Mouse (Mus musculus): ENCODE results near the gene Chga. TPM values are rescaled to one million over a fixed set of nuclear protein-coding genes. Genes with fewer than 3 reads are reported as not detected.

Chga gene
- polyA plus RNA-seq, 1 experiment from 2014 or later: 5.2 TPM

DNA sequence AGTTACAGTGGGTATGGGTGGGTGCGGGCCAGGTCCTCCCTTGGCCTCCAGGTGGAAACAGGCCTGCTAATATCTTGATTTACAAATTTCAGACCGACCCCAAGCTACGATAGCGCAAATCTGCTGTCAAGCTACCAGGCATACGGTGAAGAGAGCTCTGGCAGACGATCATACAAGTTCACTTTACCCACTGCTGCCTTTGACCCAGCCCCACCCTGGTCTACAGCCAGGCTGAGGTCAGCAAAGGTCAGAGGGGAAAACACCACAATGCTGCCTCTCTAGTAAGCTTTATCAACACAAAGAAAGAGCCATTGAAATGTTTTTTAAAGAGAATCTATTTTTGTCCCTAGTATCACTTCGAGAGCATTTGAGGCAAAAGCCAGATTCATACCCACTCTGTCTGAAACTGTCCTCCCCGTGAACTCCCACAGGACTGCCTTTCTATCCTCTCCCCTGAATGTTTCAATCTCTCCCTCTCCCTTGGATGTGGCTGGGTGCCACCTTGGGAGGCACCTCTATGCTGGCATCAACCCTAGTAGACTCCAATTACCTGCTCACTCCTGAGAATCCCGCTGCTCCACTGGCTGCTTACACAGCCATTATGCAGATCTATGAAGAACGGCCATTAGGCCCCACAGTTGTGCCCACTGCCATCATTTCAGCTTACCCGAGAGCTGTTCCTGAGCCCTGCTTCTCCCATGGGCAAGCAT is 53.2 kb downstream of the Chga start:
- Histone ChIP-seq H3K27ac (ENCODE audit: low read length) (no peak overlapping the region), H3K27me3 (ENCODE audit: control insufficient read depth, insufficient read depth, low read length) (no peaks in the 10 kb centered on the region), H3K4me3 (ENCODE audit: low read depth, low read length) (no peak overlapping the region), H3K4me1 (ENCODE audit: control insufficient read depth, insufficient read depth, low read length) (no peaks in the 10 kb centered on the region), H3K4me2 (replicated peaks; ENCODE audit: low read depth, low read length) (no peak overlapping the region), H3K9me3 (ENCODE audit: control insufficient read depth, low read depth, low read length) (no peaks in the 10 kb centered on the region), H3K9ac (replicated peaks; ENCODE audit: low read depth, low read length) (no peak overlapping the region), H3K36me3 (ENCODE audit: control insufficient read depth, insufficient read depth, low read length) (no peaks in the 10 kb centered on the region)
- ATAC-seq (ENCODE audit: insufficient number of reproducible peaks, insufficient read depth, low FRiP score, low read depth): no peak
- WGBS: 74% methylated on average over 11 of the region's 11 CpGs

DNA sequence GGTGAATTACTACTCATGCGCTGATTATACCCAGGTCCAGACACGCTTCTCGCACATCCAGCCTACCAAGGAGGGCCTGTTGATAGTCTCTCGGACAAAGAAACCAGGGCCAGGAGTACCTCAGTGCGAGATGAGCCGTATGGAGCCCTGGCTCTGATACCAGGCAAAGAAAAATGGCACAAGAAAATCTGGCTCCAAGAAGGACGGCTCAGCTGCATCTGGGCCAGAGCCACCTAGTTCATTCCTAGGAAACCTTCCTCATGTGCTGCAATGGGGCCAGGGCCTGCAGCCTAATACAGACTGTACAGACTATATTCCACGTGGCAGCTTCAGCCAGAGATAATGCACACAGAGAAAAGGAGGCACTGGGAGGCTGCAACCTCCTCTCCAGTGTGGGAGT is 56.2 kb downstream of the Chga start:
- Histone ChIP-seq H3K27me3 (ENCODE audit: control insufficient read depth, insufficient read depth, low read length) (no peaks in the 10 kb centered on the region), H3K4me1 (ENCODE audit: control insufficient read depth, insufficient read depth, low read length) (no peaks in the 10 kb centered on the region), H3K9me3 (ENCODE audit: control insufficient read depth, low read depth, low read length) (no peaks in the 10 kb centered on the region), H3K27ac (ENCODE audit: low read length) (no peak overlapping the region), H3K9ac (replicated peaks; ENCODE audit: low read depth, low read length) (no peak overlapping the region), H3K36me3 (ENCODE audit: control insufficient read depth, insufficient read depth, low read length) (no peaks in the 10 kb centered on the region), H3K4me3 (ENCODE audit: low read depth, low read length) (no peak overlapping the region), H3K4me2 (replicated peaks; ENCODE audit: low read depth, low read length) (no peak overlapping the region)
- 89% methylated on average over 8 of the region's 8 CpGs for WGBS
- no peak for ATAC-seq (ENCODE audit: insufficient number of reproducible peaks, insufficient read depth, low FRiP score, low read depth)

GRCm38 (mm10) chr12:102612431-102612830 is 57.7 kb downstream of the Chga start:
- Histone ChIP-seq H3K4me3 (ENCODE audit: low read depth, low read length) (no peak overlapping the region), H3K9me3 (ENCODE audit: control insufficient read depth, low read depth, low read length) (no peaks in the 10 kb centered on the region), H3K27ac (ENCODE audit: low read length) (no peak overlapping the region), H3K9ac (replicated peaks; ENCODE audit: low read depth, low read length) (no peak overlapping the region), H3K4me1 (ENCODE audit: control insufficient read depth, insufficient read depth, low read length) (no peaks in the 10 kb centered on the region), H3K4me2 (replicated peaks; ENCODE audit: low read depth, low read length) (no peak overlapping the region), H3K36me3 (ENCODE audit: control insufficient read depth, insufficient read depth, low read length) (0 out of 2 replicates have a peak, but pooled peaks cover 2% of the 10 kb centered on the region), H3K27me3 (ENCODE audit: control insufficient read depth, insufficient read depth, low read length) (no peaks in the 10 kb centered on the region)
- WGBS: 95% methylated on average over 1 of the region's 1 CpGs
- ATAC-seq (ENCODE audit: insufficient number of reproducible peaks, insufficient read depth, low FRiP score, low read depth): no peak

- Histone ChIP-seq H3K4me1 (ENCODE audit: control insufficient read depth, insufficient read depth, low read length) (no peaks in the 10 kb centered on the region; the same call in 1 of the 2 replicates), H3K27me3 (ENCODE audit: control insufficient read depth, insufficient read depth, low read length) (no peaks in the 10 kb centered on the region), H3K9ac (replicated peaks; ENCODE audit: low read depth, low read length) (no peak overlapping the region), H3K4me2 (replicated peaks; ENCODE audit: low read depth, low read length) (no peak overlapping the region), H3K36me3 (ENCODE audit: control insufficient read depth, insufficient read depth, low read length) (0 out of 2 replicates have a peak, but pooled peaks cover 2% of the 10 kb centered on the region), H3K9me3 (ENCODE audit: control insufficient read depth, low read depth, low read length) (no peaks in the 10 kb centered on the region), H3K4me3 (ENCODE audit: low read depth, low read length) (no peak overlapping the region), H3K27ac (ENCODE audit: low read length) (no peak overlapping the region)
- 86% methylated on average over 4 of the region's 4 CpGs for WGBS
- no peak for ATAC-seq (ENCODE audit: insufficient number of reproducible peaks, insufficient read depth, low FRiP score, low read depth)
Observed at GRCm38 (mm10) chr12:102613411-102613810, 58.6 kb downstream of the Chga start.

Other genes with a start within 250 kb of the Chga start
- 84.7 and 90.1 TPM in 2 replicates for gene Lgmn, start 115.2 kb upstream of the Chga start, polyA plus RNA-seq (2014; fragmentation: Nextera tagmentation; extraction: Ambion mirVana)
- gene Golga5, start 85.8 kb upstream of the Chga start, polyA plus RNA-seq (2014; fragmentation: Nextera tagmentation; extraction: Ambion mirVana): 35.1 and 38.8 TPM in 2 replicates
- 15.9 and 17.1 TPM in 2 replicates for gene Itpk1, start 150.0 kb downstream of the Chga start, polyA plus RNA-seq (2014; fragmentation: Nextera tagmentation; extraction: Ambion mirVana)
- gene Moap1, start 188.7 kb downstream of the Chga start, polyA plus RNA-seq (2014; fragmentation: Nextera tagmentation; extraction: Ambion mirVana): 20.6 and 22.9 TPM in 2 replicates
- gene Tmem251, start 188.8 kb downstream of the Chga start, polyA plus RNA-seq (2014; fragmentation: Nextera tagmentation; extraction: Ambion mirVana): 12.2 and 13.8 TPM in 2 replicates
- not detected in 2 replicates for gene Gm28051, start 202.8 kb downstream of the Chga start, polyA plus RNA-seq (2014; fragmentation: Nextera tagmentation; extraction: Ambion mirVana)
- 28.2 and 29.6 TPM in 2 replicates for gene Gon7, start 202.8 kb downstream of the Chga start, polyA plus RNA-seq (2014; fragmentation: Nextera tagmentation; extraction: Ambion mirVana)
- gene Ubr7, start 203.0 kb downstream of the Chga start, polyA plus RNA-seq (2014; fragmentation: Nextera tagmentation; extraction: Ambion mirVana): 45.5 and 45.9 TPM in 2 replicates
- gene Gm20604, start 203.7 kb downstream of the Chga start, polyA plus RNA-seq (2014; fragmentation: Nextera tagmentation; extraction: Ambion mirVana): 26.2 and 26.6 TPM in 2 replicates

All from stomach, embryonic 14.5 days (tissue).